Mouse (Mus musculus): Measurements from ENCODE around the gene Safb2.

GRCm38 (mm10) chr17:56611323-56611722 lies 26.9 kb upstream of the Safb2 start:
- no peak for TF ChIP-seq CTCF (IDR thresholded peaks at IDR 0.05; ENCODE audit: low read depth)
- TF ChIP-seq EP300 (optimal IDR thresholded peaks at IDR 0.05), result no peak

Measured in stomach, postnatal 0 days (tissue).